Mouse (Mus musculus): ENCODE measurements at regions not wholly inside any gene's neighbourhood (a gene's known extent, or its start where the extent isn't known, plus 50 kb on each side); places are given as distances from the start of the nearest gene placed in this dataset.

GRCm38 (mm10) chr5:58705561-58705960 is 987.8 kb downstream of the Pcdh7 start:
- DNase-seq (ENCODE audit: low read depth), result no peak

- DNase-seq (ENCODE audit: low read depth), result no peak
These were observed 994.6 kb downstream of the Pcdh7 start for GRCm38 (mm10) chr5:58712381-58712780.

- DNase-seq (ENCODE audit: low read depth), result no peak
These were observed 1015.6 kb downstream of the Pcdh7 start for GRCm38 (mm10) chr5:58733366-58733765.

GRCm38 (mm10) chr5:58733961-58734360 is 1016.2 kb downstream of the Pcdh7 start:
- no peak for DNase-seq (ENCODE audit: low read depth)

- peak; percentile 72 for DNase-seq (ENCODE audit: low read depth)
These were observed 1018.8 kb downstream of the Pcdh7 start for GRCm38 (mm10) chr5:58736610-58737009.

GRCm38 (mm10) chr5:58737264-58737883 is 1019.6 kb downstream of the Pcdh7 start:
- no peak for DNase-seq (ENCODE audit: low read depth)

GRCm38 (mm10) chr5:58738041-58738440 is 1020.3 kb downstream of the Pcdh7 start:
- no peak for DNase-seq (ENCODE audit: low read depth)

- DNase-seq (ENCODE audit: low read depth), result no peak
These were observed 1023.0 kb downstream of the Pcdh7 start for GRCm38 (mm10) chr5:58740759-58741158.

GRCm38 (mm10) chr5:58747684-58748083 is 1029.9 kb downstream of the Pcdh7 start:
- no peak for DNase-seq (ENCODE audit: low read depth)

GRCm38 (mm10) chr5:58751777-58752176 is 1034.0 kb downstream of the Pcdh7 start:
- DNase-seq (ENCODE audit: low read depth), result no peak
